Mouse (Mus musculus): Measurements from ENCODE around the gene Mad2l2.

Mad2l2 gene

DNA sequence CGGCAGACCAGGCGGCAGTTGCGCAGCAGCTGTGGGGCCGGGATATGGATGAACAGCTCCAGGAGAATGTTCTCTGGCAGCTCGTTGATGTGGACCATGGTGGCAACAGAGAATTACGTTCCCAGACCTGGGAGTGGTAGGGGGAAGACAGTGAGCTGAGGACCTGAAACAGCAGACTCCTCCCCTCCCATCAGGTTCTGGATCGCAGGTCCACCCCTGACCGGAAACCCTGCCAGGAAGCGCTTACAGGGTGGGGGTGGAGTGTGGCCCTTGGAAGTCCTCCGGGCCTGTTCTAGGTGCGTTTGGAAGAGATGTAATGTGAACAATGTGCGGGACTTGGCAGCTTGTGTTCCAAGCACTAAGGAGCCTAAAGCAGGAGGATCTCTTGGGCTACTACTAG lies 19.4 kb downstream of the Mad2l2 start:
- DNase-seq = no peak

GRCm38 (mm10) chr4:148150242-148150641 lies 20.1 kb downstream of the Mad2l2 start:
- DNase-seq = peak; percentile 36

- DNase-seq = no peak
These were observed 20.7 kb downstream of the Mad2l2 start for GRCm38 (mm10) chr4:148150953-148151266.

DNA sequence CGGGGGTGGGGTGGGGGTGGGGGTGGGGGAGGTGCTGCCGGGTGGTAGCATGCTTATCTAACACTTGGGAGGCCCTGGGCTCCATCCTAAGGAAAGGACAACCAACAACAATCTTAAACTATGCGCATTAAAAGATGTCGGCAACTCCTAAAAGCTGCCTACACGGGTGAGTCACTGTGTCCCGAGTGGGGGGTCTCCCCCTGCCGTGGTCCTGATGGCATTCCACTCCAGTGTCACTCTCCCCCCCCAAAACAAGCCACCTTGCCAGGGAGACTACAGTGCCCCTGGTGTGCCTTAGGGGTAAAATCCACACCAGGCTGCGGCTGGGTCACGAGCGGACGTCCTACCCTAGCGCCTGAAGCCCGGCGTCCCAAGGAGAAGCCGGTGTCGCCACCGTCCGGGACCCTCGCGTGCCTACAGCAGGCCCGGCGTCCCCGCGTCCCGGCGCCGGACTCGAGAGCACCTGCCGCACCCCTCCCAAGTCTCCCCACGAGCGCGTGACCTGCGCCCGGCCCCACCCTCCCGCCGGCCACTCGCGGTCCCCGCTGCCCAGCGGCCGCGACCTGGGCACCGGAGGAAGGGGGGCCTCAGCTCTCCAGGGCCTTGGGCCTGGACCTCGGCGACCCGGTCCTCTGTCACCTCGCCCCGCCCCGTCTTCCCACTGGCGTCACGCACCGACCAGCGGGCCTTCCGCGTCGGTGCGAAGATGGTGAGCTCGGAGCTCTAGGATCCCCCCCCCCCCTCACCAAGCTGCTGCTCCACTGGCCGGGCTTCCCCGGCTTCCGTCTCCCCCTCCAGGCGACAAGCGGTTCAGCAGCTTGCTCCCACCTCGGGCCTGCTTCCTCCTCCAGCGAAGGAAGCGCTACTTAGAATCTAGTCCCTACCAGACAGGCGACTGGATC lies 21.3 kb downstream of the Mad2l2 start, which contains the start of gene Fbxo6:
Gene Fbxo6 (minus strand): TSS at position 874 of the 902 bp plus-strand sequence.
- DNase-seq = peak; percentile 89

DNA sequence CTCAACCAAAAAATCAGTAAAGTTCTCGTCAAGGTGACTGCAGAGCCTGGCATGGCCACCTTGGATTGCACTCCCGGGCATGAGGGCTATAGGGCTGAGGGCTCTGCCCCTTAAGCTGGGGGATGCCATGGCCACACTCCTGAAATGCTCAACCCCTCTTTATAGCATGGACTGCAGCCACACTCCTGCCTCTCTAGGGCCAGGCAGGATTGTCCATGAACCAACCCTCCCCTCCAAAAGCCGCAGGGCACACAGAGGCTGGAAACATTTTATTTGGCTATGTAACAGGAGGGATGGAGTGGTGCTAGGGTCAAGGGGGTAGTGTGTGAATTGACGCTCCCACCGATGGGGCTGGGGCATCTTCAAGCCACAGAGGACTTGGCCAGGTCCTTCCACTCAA lies 22.4 kb downstream of the Mad2l2 start:
- DNase-seq = peak; percentile 48

- DNase-seq = peak; percentile 29
These were observed 23.8 kb downstream of the Mad2l2 start for GRCm38 (mm10) chr4:148154006-148154405.

- peak; percentile 29 for DNase-seq
These were observed 24.8 kb downstream of the Mad2l2 start for GRCm38 (mm10) chr4:148154982-148155381.

DNA sequence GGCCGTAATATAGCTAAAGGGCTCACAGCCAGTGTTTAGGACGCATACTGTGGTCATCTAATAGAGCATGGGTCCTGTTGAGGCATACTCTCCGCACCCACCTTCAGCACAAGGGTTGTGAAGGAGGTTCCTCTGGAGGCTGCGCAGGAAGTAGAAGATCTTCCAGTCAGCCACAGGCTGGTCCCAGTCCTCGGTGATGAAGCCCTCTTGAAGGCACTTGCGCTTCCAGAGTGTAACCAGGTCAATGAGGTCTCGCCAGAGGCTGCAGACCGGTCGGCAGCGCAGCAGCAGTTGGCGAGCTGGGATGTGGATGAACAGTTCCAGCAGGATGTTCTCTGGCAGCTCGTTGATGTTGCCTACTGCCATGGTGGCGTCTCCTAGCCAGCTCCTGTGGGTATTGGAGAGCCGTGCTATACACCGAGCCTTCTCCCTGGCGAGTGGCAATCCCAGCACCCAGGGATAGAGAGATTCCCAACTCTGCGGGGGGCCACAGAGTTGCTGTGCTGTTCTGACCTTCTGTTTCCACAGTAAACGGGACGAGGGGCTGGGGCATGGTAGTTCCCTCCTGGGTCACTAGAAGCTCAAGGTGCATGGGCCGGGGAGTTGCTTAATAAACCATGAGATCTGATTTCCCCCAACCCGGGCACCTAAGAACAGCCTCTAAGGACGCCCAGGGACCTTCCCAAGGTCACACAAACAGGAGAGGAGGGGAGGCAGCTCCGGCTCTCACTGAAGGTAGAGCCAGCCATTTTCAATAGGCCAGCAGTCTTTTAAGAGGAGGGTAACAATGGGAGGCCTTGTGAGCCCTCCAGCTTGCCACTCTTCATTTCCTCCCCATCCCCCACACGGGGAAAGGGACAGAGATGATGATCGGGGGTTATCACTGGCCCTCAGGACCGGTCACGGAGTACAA lies 28.5 kb downstream of the Mad2l2 start:
- peak; percentile 74 for DNase-seq

- peak; percentile 98 for DNase-seq
These were observed 29.6 kb downstream of the Mad2l2 start for GRCm38 (mm10) chr4:148159544-148160435.

DNA sequence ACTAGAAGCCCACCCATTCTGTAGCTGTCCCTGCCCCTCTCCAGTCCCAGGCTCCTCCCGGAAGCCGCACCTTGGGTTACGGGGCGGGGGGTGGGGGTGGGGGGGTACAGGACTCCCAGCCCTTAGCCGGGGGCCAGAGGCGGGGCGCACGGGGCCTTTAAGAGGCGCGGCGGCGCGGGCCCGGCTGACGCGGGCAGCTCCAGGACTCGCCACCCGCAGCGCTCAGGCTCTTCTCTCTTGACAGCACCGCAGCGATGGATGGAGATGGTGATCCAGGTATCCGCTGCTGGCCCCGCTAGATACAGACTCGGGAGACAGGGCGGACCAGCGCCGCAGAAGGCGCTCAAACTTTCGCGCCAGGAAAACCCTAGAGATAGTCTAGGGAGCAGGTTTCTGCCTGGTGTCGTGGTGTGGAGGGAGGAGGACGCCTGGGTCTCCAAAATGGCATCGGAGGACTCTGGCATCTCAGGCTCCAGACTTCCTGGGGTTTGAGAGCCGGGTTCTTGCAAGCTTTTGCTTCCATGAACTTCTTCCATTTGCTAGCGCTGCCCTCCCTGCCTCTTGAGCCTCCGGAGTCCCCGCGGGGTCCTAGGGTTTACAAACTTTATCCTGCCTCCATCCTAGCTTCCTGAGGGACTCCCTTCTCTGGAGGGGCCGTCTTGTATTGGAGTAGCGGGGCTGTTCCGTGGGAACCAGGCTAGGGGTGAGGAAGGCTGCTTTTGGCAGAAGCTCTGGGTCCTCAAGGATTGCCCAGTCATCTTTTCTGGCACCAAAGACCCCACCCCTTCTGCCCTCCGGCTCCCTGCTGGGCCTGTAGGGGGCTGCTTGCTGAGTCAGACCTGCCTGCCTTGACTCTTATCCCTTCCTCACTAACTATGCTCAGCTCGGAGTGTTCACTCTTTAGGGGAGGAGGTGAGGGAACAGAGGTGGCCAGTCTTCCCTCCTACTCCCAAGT lies 30.5 kb downstream of the Mad2l2 start, which contains the start of the genes Fbxo44 and Fbxo2:
Gene Fbxo44 (minus strand): TSS at position 47 of the 955 bp plus-strand sequence.
Gene Fbxo2 (plus strand): TSS at position 186 of the 955 bp plus-strand sequence.
- peak; percentile 80 for DNase-seq

GRCm38 (mm10) chr4:148164002-148164439 lies 33.8 kb downstream of the Mad2l2 start:
- DNase-seq = peak; percentile 72

GRCm38 (mm10) chr4:148164461-148164860 lies 34.3 kb downstream of the Mad2l2 start:
- DNase-seq = peak; percentile 34

DNA sequence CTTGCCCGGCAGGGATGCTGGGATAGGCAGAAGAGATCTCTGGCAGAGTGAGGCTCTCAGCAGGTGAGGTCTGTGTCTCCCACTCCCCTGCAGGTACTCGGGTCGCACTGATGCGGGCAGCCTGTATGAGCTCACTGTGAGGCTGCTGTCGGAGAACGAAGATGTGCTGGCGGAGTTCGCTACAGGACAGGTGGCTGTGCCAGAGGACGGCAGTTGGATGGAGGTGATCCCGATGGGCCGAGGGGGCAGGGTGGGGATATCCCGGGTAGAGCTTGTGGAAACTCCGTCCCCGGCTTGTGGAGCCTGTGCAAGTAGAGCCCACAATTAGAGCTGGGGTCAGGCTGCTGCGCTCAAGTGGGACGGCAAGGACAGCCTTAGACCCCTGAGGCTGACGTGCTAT lies 35.4 kb downstream of the Mad2l2 start:
- peak; percentile 46 for DNase-seq

DNA sequence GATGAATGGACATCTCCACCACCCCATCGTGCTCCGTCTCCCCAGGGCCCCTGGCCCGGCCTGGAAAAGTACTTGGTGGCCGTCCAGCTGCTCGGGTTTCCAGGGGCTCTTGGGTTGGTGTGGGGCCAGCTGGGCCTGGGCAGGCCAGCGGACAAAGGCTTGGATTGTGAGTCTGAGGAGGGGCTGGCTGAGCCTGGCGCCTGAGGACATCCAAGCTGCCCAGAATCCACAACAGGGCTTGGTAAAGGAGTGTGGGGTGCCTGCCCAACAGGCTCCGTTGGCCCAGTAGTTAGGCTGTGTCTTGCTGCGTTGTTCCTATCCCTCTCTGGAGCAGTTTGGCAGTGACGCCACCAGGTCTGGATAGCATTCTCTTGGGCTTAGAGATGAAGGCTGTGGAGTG lies 36.2 kb downstream of the Mad2l2 start:
- DNase-seq = peak; percentile 79

DNA sequence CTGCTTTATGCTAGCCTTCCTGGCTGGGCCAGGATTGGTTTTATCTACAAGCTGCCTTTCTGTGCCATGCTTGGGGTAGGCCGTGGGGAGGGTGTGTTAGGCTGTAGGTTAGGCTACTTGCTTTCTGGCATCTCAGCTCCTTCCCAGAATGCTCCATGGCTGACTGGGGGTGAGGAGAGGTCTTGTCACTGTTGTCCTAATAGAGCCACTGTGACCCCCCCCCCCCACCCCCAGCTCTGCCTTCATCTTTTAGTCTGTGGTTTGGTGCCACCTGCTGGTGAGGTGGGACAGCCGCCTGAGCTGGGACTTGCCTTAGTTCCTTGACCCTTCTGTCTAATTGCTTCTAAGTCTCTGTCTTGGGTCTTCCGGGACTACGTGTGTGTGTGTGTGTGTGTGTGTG lies 36.8 kb downstream of the Mad2l2 start:
- DNase-seq = peak; percentile 64

- DNase-seq = peak; percentile 56
These were observed 38.1 kb downstream of the Mad2l2 start for GRCm38 (mm10) chr4:148168287-148168686.

DNA sequence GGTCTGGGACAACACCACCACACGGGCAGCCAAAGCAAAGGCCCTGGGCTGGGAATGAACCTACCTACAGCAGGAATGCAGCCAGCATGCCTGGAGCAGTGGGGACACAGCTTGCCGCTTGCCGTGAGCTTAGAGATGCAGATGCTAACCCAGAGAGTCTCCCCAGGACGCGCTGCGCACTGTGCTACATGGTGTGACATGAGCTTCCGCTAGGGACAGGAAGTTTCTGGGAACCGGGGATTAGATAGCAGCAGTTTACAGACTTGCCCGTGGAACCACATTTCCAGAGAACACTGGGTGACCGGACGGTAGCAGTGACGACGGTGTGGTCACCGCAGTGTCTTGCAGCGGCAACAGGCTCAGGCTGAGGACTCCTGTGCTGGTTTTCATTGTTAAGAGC lies 39.4 kb downstream of the Mad2l2 start:
- peak; percentile 19 for DNase-seq

GRCm38 (mm10) chr4:148170842-148171241 lies 40.7 kb downstream of the Mad2l2 start:
- DNase-seq = peak; percentile 32

DNA sequence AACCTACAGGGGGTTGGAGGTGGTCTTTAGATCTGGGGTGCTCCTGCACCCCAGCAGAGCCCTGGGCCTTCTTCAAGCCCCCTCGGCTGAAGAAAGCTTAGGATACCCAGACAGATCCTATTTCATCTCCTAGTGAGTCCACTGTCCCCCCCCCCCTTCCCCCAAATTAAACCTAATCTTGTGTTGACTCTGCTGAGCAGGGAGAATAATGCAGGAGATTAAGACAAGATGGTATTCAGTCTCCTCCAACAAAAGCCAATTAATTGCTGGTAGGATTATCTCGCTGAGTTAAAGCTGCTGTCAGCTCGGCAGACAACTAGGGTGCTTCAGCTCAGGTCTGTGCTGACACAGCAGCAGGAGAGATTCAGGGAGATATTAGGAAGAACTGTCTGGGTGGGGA lies 41.1 kb downstream of the Mad2l2 start:
- DNase-seq = no peak

DNA sequence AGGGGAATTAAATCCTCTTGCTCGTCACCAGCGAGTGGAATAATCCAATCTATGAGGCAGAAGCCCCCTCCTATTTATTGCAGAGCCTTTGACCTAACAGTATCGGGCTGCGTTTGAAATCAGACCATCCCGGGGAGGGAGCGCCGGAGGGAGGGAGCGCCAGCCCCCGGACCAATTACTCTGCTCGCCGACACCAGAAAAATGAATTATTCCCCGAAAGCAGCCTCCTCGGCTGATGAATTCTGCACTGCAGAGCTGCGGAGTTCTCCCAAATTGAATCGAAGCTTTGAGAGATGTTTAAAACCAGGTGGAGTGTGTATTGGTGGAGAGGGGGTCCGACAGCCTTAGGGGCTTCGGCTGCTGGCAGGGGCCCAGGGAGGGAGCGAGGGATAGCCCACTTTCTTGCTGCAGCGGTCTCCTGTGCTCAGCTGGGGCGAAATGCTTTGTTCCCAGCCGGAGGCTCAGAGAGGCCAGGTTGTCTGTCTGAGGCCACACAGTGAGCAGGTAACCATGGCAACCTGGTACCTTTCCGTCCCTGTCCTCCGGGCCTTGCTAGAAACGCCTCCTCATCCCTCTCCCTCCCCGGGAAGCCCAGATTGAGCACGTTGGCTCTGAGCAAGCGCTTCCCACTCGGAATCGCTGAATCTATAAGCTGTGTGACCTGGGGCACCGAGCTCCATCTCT lies 43.8 kb downstream of the Mad2l2 start:
- peak; percentile 67 for DNase-seq

DNA sequence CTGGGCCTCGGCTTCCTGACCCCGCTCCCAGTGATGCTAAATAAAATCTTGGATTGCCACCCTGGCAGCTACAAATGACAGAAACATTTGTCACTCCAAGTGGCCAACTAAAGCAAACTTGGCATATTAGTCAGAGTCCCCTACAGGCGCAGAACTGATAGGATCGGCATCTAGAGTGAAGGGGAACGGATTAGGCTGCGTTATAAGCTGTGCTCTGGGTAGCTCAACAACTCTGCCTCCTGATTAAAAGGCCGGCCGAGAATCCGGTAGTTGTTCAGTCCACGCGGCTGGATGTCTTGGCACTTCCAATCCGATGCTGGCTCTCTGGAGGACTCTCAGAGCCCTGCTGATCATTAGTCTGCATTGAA lies 44.3 kb downstream of the Mad2l2 start:
- peak; percentile 7 for DNase-seq

All from cerebellum, adult 11-12 months (tissue).